Mouse (Mus musculus): Measurements from ENCODE around the gene Fa2h.

Fa2h gene

GRCm38 (mm10) chr8:111393391-111394363 lies at the start of gene Fa2h:
TSS of gene Fa2h (minus strand) at chr8:111393824.
- DNase-seq = peak; percentile 84 to 87

GRCm38 (mm10) chr8:111439189-111439588 lies 45.6 kb upstream of the Fa2h start:
- peak; percentile 63 to 69 for DNase-seq

- DNase-seq = no peak
Measured at GRCm38 (mm10) chr8:111435071-111435828, 41.6 kb upstream of the Fa2h start.

- DNase-seq = no peak
Measured at GRCm38 (mm10) chr8:111424646-111425045, 31.0 kb upstream of the Fa2h start.

- DNase-seq = no peak
Measured at GRCm38 (mm10) chr8:111424181-111424580, 30.6 kb upstream of the Fa2h start.

- DNase-seq = no peak
Measured at GRCm38 (mm10) chr8:111422614-111423013, 29.0 kb upstream of the Fa2h start.

GRCm38 (mm10) chr8:111419171-111419570 lies 25.5 kb upstream of the Fa2h start:
- no peak for DNase-seq

GRCm38 (mm10) chr8:111418601-111419000 lies 25.0 kb upstream of the Fa2h start:
- peak in 1 of 2 experiments; percentile 4 for DNase-seq

- DNase-seq = no peak
Measured at GRCm38 (mm10) chr8:111417222-111417621, 23.6 kb upstream of the Fa2h start.

- no peak for DNase-seq
Measured at GRCm38 (mm10) chr8:111403391-111403790, 9.8 kb upstream of the Fa2h start.

- peak in 1 of 2 experiments; percentile 14 for DNase-seq
Measured at GRCm38 (mm10) chr8:111391268-111391667, 2.4 kb downstream of the Fa2h start.

- no peak for DNase-seq
Measured at GRCm38 (mm10) chr8:111390837-111391236, 2.8 kb downstream of the Fa2h start.

GRCm38 (mm10) chr8:111389581-111389980 lies 4.0 kb downstream of the Fa2h start:
- DNase-seq = no peak

GRCm38 (mm10) chr8:111385915-111386314 lies 7.7 kb downstream of the Fa2h start:
- peak; percentile 18 to 45 for DNase-seq

GRCm38 (mm10) chr8:111384628-111385027 lies 9.0 kb downstream of the Fa2h start:
- no peak for DNase-seq

GRCm38 (mm10) chr8:111375192-111375591 lies 18.4 kb downstream of the Fa2h start:
- DNase-seq = no peak

- DNase-seq = no peak
Measured at GRCm38 (mm10) chr8:111369711-111370110, 23.9 kb downstream of the Fa2h start.

- no peak for DNase-seq
Measured at GRCm38 (mm10) chr8:111367350-111367749, 26.3 kb downstream of the Fa2h start.

- peak; percentile 42 to 63 for DNase-seq
Measured at GRCm38 (mm10) chr8:111366610-111367234, 26.9 kb downstream of the Fa2h start.

GRCm38 (mm10) chr8:111363489-111363888 lies 30.1 kb downstream of the Fa2h start:
- peak; percentile 9 to 21 for DNase-seq

GRCm38 (mm10) chr8:111360579-111361209 lies 32.9 kb downstream of the Fa2h start:
- peak; percentile 6 to 12 for DNase-seq

GRCm38 (mm10) chr8:111359936-111360335 lies 33.7 kb downstream of the Fa2h start:
- DNase-seq = no peak

- DNase-seq = no peak
Measured at GRCm38 (mm10) chr8:111358905-111359304, 34.7 kb downstream of the Fa2h start.

Data from lung, adult 18-20 months (tissue).